Mouse (Mus musculus) cerebellum, adult 11 months (tissue): ENCODE measurements around the gene Enpp7.

ENCODE experiments used
- DNase-seq: peaks from one replicate; pipeline ENCODE4 v3.0.0; 2022

Enpp7 gene

DNA sequence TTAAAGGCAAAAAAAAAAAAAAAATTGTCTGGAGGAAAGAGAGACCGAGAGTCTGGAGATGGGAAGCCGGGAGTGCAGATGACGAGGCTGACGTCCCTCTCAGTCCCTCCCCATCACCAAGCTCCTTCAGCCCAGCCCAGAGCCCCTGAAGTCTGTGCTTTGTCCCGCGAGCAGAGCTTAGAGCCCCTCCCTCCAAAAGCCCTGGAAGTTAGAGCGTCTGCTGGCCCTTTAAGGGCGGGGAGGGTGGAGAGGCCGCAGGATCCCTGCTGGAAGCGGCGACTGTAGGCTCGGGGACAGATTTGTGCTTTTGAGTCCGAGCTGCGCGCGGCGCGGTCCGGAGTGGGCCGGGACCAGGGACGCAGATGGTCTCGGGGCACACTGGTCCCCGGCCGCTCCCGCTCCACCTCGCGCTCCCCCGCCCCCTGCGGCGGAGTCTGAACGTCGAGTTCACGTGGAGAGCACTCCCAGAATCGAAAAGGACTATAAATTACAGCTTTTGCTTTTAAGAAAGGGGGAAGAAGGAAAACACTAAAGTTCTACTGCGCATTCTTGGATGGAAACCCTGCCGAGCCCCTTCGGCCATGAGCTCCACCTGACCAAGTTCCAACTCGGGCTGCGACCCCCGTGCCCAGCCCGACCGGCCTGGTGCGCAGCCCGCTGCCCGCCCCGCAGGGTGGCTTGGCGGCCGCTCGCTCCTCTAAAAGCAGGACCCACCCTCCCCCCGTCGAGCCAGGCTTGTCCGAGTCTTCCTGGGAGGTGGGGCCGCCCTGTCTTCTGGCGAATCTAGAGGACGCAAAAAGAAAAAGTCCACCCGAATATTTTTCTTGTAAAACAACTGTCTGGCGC lies 49.2 kb downstream of the Enpp7 start:
- no peak for DNase-seq

DNA sequence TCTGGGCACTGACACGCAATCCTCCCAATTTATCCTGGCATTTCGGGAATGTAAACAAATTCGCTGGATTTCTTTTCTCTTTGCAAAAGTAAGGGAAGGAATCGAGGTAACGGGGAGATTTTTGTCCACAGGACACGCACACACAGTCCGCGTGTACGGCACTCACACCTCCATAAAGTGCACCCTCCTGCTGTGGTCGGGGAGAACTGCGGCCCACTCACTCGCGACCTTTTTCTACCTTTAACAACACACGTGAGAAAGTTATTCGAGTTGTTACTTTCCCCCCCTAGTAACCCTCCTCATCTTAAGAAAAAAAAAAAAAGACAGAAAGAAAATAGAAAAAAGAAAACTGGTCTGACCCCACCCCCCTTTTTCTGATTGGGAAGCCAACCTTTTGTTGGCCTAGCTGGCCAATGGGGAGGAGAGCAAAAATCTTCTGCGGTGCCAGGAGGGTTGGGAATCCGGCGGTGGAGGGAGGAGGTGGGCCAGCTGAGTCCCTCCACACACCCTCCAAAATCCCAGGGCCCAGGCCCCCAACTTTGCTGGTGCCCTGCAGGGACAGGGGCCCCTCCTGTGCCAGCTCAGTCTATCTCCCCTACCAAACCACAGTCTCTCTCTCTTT lies 49.9 kb downstream of the Enpp7 start:
- no peak for DNase-seq

DNA sequence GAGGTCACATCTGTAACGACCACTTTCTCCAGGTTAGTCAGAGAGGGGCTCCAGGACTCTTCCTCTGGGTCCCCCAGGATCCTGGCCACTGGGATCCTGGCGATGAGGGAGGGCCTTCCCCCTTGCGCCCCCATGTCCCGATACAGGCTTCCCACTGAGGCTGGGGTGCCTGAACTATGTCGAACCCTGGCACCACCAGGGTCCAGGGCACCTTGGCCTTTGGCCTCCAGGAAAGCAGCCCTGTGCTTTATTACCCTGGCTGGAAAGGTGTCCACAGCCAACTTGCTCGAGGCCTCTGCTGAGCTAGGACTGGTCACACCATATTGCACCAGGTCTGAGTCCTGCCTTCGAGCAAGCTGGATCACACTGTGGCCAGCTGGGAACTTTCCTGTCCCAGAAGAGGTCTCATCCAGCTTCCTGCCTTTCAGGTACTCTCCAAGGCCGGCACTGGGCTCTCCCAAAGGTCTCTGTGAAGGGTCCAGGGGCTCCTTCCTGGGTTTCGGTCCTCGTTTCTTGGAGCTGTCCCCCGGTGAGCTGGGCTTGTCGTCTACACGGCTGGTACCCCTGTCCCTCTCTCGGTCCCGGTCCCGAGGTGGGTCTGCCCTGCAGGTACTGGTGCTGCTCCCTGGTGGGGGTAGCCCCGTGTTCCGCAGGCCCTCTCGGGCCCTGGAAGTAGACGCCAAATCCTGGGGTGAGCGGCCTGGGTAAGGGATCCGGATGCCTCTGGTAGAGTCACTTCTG lies 50.9 kb downstream of the Enpp7 start:
- no peak for DNase-seq

DNA sequence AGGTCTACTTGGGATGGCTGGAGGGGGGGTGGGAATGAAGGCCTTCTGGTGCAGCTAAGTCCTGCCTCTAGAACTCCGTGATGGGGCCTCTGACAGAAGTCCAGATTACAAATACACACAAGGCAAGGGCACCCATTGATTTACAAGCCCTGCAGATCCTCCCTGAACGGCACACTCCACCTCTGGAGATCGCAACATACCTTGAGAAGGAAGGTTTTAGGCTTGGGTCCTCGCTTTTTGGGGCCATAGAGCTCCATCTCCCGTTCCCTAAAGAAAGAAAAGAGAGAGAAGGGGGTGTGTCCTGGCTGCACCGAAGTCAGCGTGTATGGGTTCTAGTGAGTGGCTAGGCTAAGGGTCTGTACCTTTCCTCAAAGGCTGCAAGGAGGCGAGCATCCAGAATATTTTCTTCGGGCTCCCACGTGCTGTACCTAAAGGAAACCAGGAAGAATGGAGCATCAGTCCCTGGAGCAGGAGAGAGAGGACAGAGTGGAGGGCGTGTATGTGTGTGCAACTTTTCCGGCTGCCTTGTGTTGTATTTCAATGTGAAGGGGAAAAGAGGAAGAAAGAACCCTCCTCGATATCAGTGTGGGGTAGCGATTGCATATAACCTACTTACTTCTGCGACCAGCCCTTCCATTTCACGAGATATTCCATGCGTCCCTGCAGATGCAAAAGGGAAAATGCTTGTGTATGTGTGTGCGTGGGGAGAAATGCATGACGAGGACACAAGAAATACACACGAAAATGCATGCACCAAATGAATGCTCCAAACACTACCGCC lies 51.9 kb downstream of the Enpp7 start:
- DNase-seq: no peak

DNA sequence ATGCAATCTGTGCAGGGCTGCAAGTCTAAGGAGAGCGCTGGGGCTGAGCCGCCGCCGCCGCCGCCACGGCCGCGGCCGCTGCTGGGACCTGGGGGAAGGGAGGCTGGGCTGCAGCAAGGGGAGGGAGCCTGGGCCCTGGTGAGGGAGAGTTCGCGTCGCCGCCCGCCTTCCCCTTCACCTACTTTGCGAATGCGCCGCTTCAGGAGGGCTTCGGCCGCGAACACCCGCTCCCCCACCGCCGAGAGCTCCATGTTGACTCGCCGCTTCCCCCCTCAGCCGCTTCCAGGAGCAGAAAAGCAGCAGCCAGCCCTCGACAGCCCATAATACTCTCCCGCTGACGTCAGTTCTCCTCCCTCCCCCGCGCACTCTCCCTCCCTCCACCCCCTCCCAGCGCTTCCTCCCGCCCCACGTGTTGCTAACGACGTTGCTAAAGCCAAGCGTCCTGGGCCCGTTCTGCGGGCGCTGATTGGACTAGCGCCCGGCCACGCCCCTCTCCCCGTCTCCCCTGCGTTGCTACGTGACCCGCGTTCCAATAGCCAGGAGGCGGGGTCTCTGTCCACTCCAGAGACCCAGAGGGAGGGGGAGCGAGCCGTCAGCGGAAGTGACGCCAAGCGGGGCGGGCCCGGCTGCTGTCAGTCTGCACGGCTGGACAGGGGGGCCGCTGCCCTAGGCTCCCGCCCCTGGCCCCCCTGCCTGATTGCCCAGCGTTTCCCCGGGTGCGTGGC lies 52.8 kb downstream of the Enpp7 start, which contains the start of gene Cbx8:
Gene Cbx8, minus strand, starts transcription at position 370 of the 725 bp plus-strand sequence.
- peak; percentile 100 for DNase-seq

DNA sequence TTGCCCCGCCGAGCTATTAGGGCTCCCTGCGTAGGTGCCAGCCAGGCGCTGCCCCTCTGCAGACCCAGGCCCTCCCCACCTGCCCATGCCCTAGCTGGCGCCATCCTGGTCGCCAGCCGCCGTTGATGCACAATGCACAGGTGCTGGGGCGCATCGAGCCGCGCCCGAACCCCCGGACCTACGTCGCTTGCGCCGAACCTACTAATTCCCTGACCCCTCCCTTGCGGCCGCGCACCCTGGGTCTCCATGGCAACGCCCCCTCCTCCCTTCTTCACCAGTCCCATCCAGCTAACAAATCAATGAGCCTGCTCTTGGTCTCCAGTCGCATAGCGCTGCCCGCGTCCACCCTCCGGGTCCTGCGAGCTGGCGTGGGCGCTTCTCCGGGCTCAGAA lies 53.3 kb downstream of the Enpp7 start:
- DNase-seq: no peak

DNA sequence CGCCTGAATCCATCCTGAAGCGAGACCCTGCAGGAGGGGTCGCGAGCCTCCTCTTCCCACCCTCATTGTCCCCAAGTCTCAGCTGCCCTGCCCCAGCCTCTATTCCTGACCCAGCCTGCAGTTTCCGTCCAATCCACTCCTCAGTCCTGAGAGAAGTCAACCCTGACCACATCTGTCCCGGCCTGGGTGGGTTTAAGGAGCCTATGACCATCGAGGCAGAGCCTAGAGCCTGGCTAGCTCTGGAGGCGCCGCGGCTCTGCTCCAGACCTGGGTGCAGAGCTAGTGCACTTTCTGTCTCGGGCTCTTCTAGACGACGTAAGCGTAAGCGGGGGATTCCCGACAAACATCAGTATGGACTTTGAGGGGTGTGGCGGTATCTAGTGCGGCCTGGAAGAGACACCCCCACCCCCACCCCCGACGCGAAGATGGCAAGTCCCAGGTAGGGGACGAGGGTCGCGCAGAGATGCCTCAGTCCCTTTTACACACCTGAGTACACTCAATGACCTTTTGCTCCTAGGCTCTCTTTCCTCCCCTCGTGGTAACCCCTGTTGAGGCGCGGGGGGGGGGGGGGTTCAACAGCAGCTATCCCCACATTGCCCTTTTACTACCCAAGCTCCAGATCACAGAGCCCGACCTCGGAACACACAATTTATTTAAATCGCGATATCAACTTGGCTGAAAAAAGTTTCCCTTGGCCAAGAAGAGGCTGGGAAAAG lies 53.9 kb downstream of the Enpp7 start:
- DNase-seq: no peak
